Mouse (Mus musculus) adrenal gland, postnatal 10 days (tissue): ENCODE results near the gene Acaa1a. TPM values are rescaled to one million over a fixed set of nuclear protein-coding genes. Genes with fewer than 3 reads are reported as not detected.

Experiments
- DNase-seq: peaks from one replicate; pipeline ENCODE4 v3.0.0; 2021; ENCODE audit warnings: mixed read lengths
- total RNA-seq, 2 experiments: library from RNA; stranded (reverse); gene quantifications; 2 replicates each; pipeline ENCODE4 v1.2.3; 2021

Gene Acaa1a
- total RNA-seq, 2 experiments from 2014 or later: 113 to 126 TPM

- DNase-seq: peak; percentile 62
Observed at GRCm38 (mm10) chr9:119388956-119389355, 49.5 kb downstream of the Acaa1a start.

GRCm38 (mm10) chr9:119390214-119390613, 50.7 kb downstream of the Acaa1a start:
- no peak for DNase-seq

- DNase-seq: no peak
Observed at GRCm38 (mm10) chr9:119394808-119395207, 55.3 kb downstream of the Acaa1a start.

Other genes with a start within 250 kb of the Acaa1a start
- gene Plcd1, start 246.2 kb upstream of the Acaa1a start, total RNA-seq: 10 to 100 TPM; 11.2 to 15.6 TPM
- 1 to 10 TPM in 1 of 2 experiments, under 1 TPM in 1; 0.84 to 1.6 TPM for gene Dlec1, start 237.2 kb upstream of the Acaa1a start, total RNA-seq
- 100 to 1,000 TPM in 1 of 2 experiments, 10 to 100 TPM in 1; 67.7 to 107 TPM for gene Acaa1b, start 182.6 kb upstream of the Acaa1a start, total RNA-seq
- gene Gm47289, start 180.5 kb upstream of the Acaa1a start, total RNA-seq: not detected
- gene Slc22a13, start 130.6 kb upstream of the Acaa1a start, total RNA-seq: not detected
- gene Oxsr1, start 17.2 kb upstream of the Acaa1a start, total RNA-seq: 10 to 100 TPM; 34.6 to 35.2 TPM
- gene Myd88, start 1.7 kb downstream of the Acaa1a start, total RNA-seq: 10 to 100 TPM; 24.4 to 26.7 TPM
- 10 to 100 TPM in 1 of 2 experiments, 1 to 10 TPM in 1; 6.6 to 14.2 TPM for gene Xylb, start 17.7 kb downstream of the Acaa1a start, total RNA-seq
- under 1 TPM in 1 of 2 experiments, not detected in 1; 0.42 TPM for gene Slc22a14, start 25.9 kb downstream of the Acaa1a start, total RNA-seq
- 10 to 100 TPM in 1 of 2 experiments, 1 to 10 TPM in 1; 5.7 to 10.6 TPM for gene Acvr2b, start 62.4 kb downstream of the Acaa1a start, total RNA-seq
- gene Exog, start 105.3 kb downstream of the Acaa1a start, total RNA-seq: 1 to 10 TPM; 4.1 to 4.9 TPM
- under 1 TPM; 0.39 to 0.45 TPM for gene Scn5a, start 239.3 kb downstream of the Acaa1a start, total RNA-seq